Mouse (Mus musculus): ENCODE results near the gene Idh1. TPM values are rescaled to one million over a fixed set of nuclear protein-coding genes. Genes with fewer than 3 reads are reported as not detected.
A peak's percentile ranks its signal among the peaks of the same experiment; 100 is the strongest.

Gene Idh1
- polyA plus RNA-seq, 1 experiment from 2014 or later = 539 TPM

DNA sequence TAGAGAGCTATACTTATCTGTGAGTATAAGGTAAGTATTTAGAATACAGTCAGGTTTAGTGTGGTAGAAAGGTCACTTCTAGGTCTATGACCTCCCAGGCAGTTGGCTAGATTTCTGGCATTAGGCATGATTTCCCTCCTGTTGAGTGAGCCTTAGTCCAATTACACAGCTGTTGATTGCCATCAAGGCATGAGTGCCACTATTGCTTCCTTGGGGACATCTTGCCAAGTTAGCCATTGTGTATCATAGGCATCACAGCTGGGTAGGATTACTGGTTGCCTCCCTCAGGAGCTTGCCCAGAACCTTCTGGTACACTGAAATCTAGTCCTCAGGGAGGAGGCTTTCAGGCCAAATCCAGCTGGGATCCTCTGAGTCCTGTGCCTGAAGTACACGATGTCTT is 53.5 kb downstream of the Idh1 start:
- Histone ChIP-seq H3K27me3 (replicated peaks; ENCODE audit: control insufficient read depth, insufficient read depth, low read length) (no peaks in the 10 kb centered on the region), H3K4me3 (ENCODE audit: low read depth, low read length) (no peak overlapping the region), H3K9ac (ENCODE audit: low read length) (no peak overlapping the region), H3K4me1 (ENCODE audit: control insufficient read depth, insufficient read depth, low read length) (no peaks in the 10 kb centered on the region), H3K36me3 (ENCODE audit: control insufficient read depth, insufficient read depth, low read length) (no peaks in the 10 kb centered on the region), H3K4me2 (ENCODE audit: low read length) (no peak overlapping the region), H3K9me3 (replicated peaks; ENCODE audit: control insufficient read depth, low read length) (no peaks in the 10 kb centered on the region), H3K27ac (ENCODE audit: low read depth, low read length) (no peak overlapping the region)
- DNase-seq (ENCODE audit: low spot score) (no peak), ATAC-seq (no peak)
- 85% methylated on average over 1 of the region's 1 CpGs for WGBS

DNA sequence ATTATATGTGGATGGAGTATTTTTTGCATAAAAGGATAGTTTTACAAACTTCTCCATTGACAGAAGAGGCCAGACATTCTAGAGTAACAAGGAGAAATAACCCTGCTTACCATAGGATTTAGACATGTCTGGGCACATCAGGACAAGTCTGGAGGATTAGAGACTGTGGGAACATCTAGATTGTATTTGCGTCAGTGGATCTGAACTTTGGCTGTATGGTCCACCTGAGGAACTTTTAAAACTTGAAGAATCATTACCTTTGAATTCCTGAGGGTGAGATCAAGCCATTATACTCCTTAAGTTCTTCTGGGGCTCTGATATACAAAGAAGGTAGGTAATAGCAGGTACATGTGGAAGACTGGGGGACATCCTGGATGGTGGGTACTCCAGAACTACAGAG is 54.6 kb downstream of the Idh1 start:
- no peak for ATAC-seq
- 97% methylated on average over 1 of the region's 1 CpGs for WGBS

DNA sequence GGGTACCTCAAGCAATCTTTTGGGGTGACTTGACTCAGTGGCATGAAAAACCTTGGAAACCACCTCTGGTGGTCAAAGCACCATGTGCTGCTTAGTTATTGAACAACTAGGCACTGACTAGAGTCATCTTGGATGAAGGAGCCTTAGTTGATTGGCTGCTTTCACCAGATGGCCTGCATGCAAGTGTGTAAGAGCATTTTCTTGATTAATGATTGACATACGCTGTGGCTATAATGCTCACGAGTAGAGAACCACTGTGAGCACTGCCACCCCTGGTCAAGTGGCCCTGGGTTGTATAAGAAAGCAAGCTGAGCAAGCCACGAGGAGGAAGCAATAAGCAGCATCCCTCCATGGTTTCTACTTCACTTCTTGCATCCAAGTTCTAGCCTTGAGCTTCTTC is 56.1 kb downstream of the Idh1 start:
- no peak overlapping the region for H3K4me2 ChIP-seq (ENCODE audit: low read length)

More for the DNA sequence above, 54.6 kb downstream of the Idh1 start:
- Histone ChIP-seq H3K4me2 (ENCODE audit: low read length) (no peak overlapping the region), H3K9me3 (replicated peaks; ENCODE audit: control insufficient read depth, low read length) (no peaks in the 10 kb centered on the region), H3K9ac (ENCODE audit: low read length) (no peak overlapping the region), H3K4me3 (ENCODE audit: low read depth, low read length) (no peak overlapping the region), H3K27me3 (replicated peaks; ENCODE audit: control insufficient read depth, insufficient read depth, low read length) (no peaks in the 10 kb centered on the region), H3K27ac (ENCODE audit: low read depth, low read length) (no peak overlapping the region), H3K4me1 (ENCODE audit: control insufficient read depth, insufficient read depth, low read length) (no peaks in the 10 kb centered on the region), H3K36me3 (ENCODE audit: control insufficient read depth, insufficient read depth, low read length) (no peaks in the 10 kb centered on the region)
- DNase-seq (ENCODE audit: low spot score) = no peak

DNA sequence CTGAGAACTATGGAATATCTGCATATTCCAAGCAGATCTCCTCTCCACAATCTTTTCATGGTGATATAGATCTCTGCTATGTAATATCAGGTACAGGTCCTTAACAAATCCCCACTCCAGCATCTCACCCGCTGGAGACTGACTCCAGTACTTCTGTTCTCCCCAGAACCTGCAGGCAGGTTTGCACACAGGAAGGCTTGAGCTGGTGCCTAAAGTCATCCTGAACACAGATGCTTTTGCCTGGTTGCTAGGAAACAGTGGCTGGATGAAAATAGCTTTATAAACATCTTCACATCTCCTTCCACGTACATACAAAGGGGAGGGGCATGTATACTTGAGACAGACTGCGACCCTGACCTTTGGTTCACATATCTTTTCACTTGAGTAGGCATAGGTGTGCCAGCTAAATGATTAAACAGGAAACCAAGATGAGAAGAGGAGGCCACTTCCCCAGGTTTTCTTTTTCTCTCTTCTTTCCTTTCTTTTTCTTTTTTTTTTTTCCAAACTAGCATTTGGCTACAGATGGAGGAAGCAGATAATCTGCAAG is 56.6 kb downstream of the Idh1 start:
- H3K4me2 ChIP-seq (ENCODE audit: low read length) = no peak overlapping the region
- ATAC-seq (no peak), DNase-seq (ENCODE audit: low spot score) (no peak)
- no peak overlapping the region for H3K27ac ChIP-seq (ENCODE audit: low read depth, low read length)
- no peak overlapping the region for H3K9ac ChIP-seq (ENCODE audit: low read length)
- WGBS = 83% methylated on average over 3 of the region's 3 CpGs
- H3K27me3 ChIP-seq (replicated peaks; ENCODE audit: control insufficient read depth, insufficient read depth, low read length) = no peaks in the 10 kb centered on the region
- no peaks in the 10 kb centered on the region for H3K4me1 ChIP-seq (ENCODE audit: control insufficient read depth, insufficient read depth, low read length)
- H3K36me3 ChIP-seq (ENCODE audit: control insufficient read depth, insufficient read depth, low read length) = no peaks in the 10 kb centered on the region
- H3K4me3 ChIP-seq (ENCODE audit: low read depth, low read length) = no peak overlapping the region
- no peaks in the 10 kb centered on the region for H3K9me3 ChIP-seq (replicated peaks; ENCODE audit: control insufficient read depth, low read length)

More for the DNA sequence above, 56.1 kb downstream of the Idh1 start:
- Histone ChIP-seq H3K9ac (ENCODE audit: low read length) (no peak overlapping the region), H3K27ac (ENCODE audit: low read depth, low read length) (no peak overlapping the region), H3K27me3 (replicated peaks; ENCODE audit: control insufficient read depth, insufficient read depth, low read length) (no peaks in the 10 kb centered on the region), H3K36me3 (ENCODE audit: control insufficient read depth, insufficient read depth, low read length) (no peaks in the 10 kb centered on the region), H3K9me3 (replicated peaks; ENCODE audit: control insufficient read depth, low read length) (no peaks in the 10 kb centered on the region), H3K4me3 (ENCODE audit: low read depth, low read length) (no peak overlapping the region), H3K4me1 (ENCODE audit: control insufficient read depth, insufficient read depth, low read length) (no peaks in the 10 kb centered on the region)
- ATAC-seq = no peak
- DNase-seq (ENCODE audit: low spot score) = no peak
- 80% methylated on average over 3 of the region's 3 CpGs for WGBS

DNA sequence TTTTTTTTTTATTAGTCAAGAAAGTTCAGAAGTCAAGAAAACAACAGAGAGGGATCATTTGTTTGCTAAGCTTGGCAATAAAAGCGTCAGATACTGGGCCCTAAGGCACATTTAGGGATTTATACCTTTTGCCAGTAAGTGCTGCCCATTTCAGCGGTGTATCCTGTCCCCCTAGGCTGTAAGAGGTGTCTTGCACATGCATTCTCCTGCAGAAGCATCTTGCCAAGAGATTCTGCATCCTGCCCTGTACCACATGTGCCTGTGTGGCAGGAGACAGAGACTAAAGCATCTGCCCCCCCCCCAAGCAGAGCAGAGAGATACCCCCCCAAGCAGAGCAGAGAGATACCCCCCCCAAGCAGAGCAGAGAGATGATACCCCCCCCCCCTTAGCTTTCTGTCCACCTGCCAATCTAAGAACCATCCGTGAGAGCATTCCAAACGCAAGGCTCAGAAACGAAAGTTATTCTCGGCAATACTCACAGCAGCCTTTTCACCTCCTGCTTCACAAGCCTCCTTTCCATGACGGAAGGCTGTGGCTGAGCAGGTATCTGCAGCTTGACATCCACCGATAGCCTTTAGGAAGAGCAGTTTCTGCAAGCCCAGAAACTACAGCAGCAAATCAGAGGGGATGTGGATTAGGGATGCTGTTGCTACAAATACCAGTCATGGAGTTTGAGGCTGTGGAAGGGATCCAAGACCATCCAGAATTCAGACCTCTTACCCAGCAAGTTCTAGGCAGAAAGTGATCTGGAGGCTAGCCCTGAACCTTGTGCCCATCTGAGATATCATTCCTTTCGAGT is 63.5 kb downstream of the Idh1 start, which contains the start of gene D630023F18Rik:
TSS of gene D630023F18Rik (minus strand) at position 641 of the 799 bp plus-strand sequence.
- Histone ChIP-seq H3K9ac (ENCODE audit: low read length) (peak within 1 kb of the TSS; percentile 54; the same call in 1 of the 2 replicates), H3K27ac (ENCODE audit: low read depth, low read length) (no peak within 1 kb of the TSS), H3K4me2 (ENCODE audit: low read length) (peak within 1 kb of the TSS; percentile 43; the same call in 1 of the 2 replicates), H3K36me3 (ENCODE audit: control insufficient read depth, insufficient read depth, low read length) (no peaks in the 10 kb centered on the region), H3K4me3 (ENCODE audit: low read depth, low read length) (no peak within 1 kb of the TSS), H3K27me3 (replicated peaks; ENCODE audit: control insufficient read depth, insufficient read depth, low read length) (no peaks in the 10 kb centered on the region), H3K4me1 (ENCODE audit: control insufficient read depth, insufficient read depth, low read length) (no peaks in the 10 kb centered on the region), H3K9me3 (replicated peaks; ENCODE audit: control insufficient read depth, low read length) (no peaks in the 10 kb centered on the region)
- DNase-seq (ENCODE audit: low spot score) (peak; percentile 15), ATAC-seq (no peak; the same call in 1 of the 2 replicates)
- 23% methylated on average over 9 of the region's 9 CpGs for WGBS

DNA sequence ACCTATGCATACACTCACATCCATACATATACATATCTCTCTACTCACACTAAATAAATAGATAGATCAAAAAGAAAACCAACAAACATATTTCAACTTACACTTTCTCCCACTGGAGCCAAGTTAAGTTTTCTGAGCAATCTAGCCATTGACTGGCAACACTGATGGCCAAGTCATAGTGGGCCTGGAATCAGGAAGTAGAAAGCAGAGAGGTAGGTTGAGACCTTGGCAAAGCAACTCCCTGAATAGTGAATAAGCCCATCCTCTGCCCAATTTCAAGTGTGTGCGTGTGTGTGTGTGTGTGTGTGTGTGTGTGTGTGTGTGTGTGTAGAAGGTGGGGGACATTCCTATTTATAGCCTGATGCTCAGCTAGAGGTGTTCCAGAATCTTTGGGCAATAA is 66.9 kb downstream of the Idh1 start, which contains the start of gene Gm28845:
TSS of gene Gm28845 (minus strand) at position 121 of the 400 bp plus-strand sequence.
- Histone ChIP-seq H3K27me3 (replicated peaks; ENCODE audit: control insufficient read depth, insufficient read depth, low read length) (no peaks in the 10 kb centered on the region), H3K4me3 (ENCODE audit: low read depth, low read length) (no peak within 1 kb of the TSS), H3K4me2 (ENCODE audit: low read length) (no peak within 1 kb of the TSS), H3K27ac (ENCODE audit: low read depth, low read length) (no peak within 1 kb of the TSS), H3K9me3 (replicated peaks; ENCODE audit: control insufficient read depth, low read length) (no peaks in the 10 kb centered on the region), H3K36me3 (ENCODE audit: control insufficient read depth, insufficient read depth, low read length) (no peaks in the 10 kb centered on the region), H3K9ac (ENCODE audit: low read length) (no peak within 1 kb of the TSS), H3K4me1 (ENCODE audit: control insufficient read depth, insufficient read depth, low read length) (no peaks in the 10 kb centered on the region)
- no peak for ATAC-seq
- DNase-seq (ENCODE audit: low spot score) = no peak
- 92% methylated on average over 1 of the region's 1 CpGs for WGBS

DNA sequence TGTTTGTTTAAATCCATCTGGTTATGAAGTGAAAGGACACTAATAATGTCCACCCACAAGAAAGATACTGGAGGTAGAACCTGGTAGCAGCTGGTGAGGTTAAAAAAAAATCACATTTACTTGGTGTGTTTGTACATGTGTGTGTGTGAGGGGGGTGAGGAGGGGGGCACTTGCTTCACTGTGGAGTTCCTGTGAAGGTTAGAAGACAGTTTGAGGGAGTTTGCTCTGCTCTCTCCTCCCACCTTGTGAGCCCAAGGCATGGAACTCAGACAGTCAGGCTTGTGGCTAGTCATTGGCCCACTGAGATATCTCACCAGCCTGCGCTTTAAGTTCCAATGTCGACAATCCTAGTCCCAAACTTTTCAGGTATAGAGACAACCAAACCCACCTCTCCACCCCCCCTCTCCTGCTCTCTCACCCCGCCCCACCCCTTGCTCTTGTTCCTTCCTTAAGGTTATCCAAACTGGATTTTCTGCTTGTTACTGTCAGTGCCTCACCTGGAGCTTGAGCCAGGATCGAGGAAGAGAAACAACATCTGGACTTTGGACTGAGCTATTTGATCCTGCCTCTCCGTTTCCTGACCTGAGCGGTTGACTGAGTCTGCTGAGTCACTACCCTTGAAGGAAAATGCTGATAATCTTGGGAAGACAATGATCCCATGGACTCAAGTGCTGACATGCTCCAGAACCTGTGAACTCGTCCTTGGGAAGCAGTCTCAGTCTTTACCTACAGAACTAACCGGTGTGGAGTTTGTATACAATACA is 68.0 kb downstream of the Idh1 start:
- Histone ChIP-seq H3K9me3 (replicated peaks; ENCODE audit: control insufficient read depth, low read length) (no peaks in the 10 kb centered on the region), H3K27me3 (replicated peaks; ENCODE audit: control insufficient read depth, insufficient read depth, low read length) (no peaks in the 10 kb centered on the region), H3K4me2 (ENCODE audit: low read length) (no peak overlapping the region), H3K36me3 (ENCODE audit: control insufficient read depth, insufficient read depth, low read length) (no peaks in the 10 kb centered on the region), H3K9ac (ENCODE audit: low read length) (no peak overlapping the region), H3K27ac (ENCODE audit: low read depth, low read length) (no peak overlapping the region), H3K4me3 (ENCODE audit: low read depth, low read length) (no peak overlapping the region), H3K4me1 (ENCODE audit: control insufficient read depth, insufficient read depth, low read length) (no peaks in the 10 kb centered on the region)
- ATAC-seq (no peak), DNase-seq (ENCODE audit: low spot score) (no peak)
- 79% methylated on average over 8 of the region's 8 CpGs for WGBS

DNA sequence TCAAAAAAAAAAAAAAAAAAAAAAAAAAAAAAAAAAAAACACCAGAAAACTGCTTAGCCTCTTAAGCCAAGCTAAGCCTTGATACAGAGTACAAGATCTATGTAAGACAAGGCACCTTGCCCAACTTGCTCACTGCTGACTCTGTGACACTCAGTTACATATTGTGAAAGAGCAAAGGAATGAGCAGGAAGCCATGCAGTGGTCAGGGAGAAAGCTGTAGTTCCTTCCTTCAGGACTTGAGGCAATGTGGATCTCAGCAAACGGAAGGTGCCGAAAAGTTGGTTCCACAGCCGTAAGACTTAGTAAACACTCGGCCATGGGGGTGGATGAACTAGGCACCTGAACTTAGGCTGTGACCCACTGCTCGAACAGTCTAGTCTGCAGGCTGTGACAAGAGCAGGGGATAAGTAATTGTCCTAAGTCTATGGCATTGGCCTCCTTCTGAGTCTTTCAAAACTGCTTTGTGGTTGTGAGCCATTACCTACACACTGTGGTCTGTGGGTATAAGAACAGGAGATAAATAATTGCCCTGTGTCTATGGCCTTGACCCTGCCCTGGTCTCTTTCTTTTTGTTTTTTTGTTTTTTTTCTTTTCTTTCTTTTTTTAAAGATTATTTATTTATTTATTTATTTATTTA is 72.6 kb downstream of the Idh1 start:
- 87% methylated on average over 5 of the region's 5 CpGs for WGBS

More for the DNA sequence above, 72.6 kb downstream of the Idh1 start:
- no peak overlapping the region for H3K4me2 ChIP-seq (ENCODE audit: low read length)
- H3K27ac ChIP-seq (ENCODE audit: low read depth, low read length) = no peak overlapping the region
- H3K9me3 ChIP-seq (replicated peaks; ENCODE audit: control insufficient read depth, low read length) = no peaks in the 10 kb centered on the region
- H3K9ac ChIP-seq (ENCODE audit: low read length) = no peak overlapping the region
- ATAC-seq (no peak), DNase-seq (ENCODE audit: low spot score) (no peak)
- no peaks in the 10 kb centered on the region for H3K27me3 ChIP-seq (replicated peaks; ENCODE audit: control insufficient read depth, insufficient read depth, low read length)
- no peak overlapping the region for H3K4me3 ChIP-seq (ENCODE audit: low read depth, low read length)
- no peaks in the 10 kb centered on the region for H3K4me1 ChIP-seq (ENCODE audit: control insufficient read depth, insufficient read depth, low read length)
- no peaks in the 10 kb centered on the region for H3K36me3 ChIP-seq (ENCODE audit: control insufficient read depth, insufficient read depth, low read length)

Measured in forebrain, embryonic 14.5 days (tissue).